Mouse (Mus musculus) neural tube, embryonic 12.5 days (tissue): ENCODE data around the gene Saxo1. TPM values are rescaled to one million over a fixed set of nuclear protein-coding genes. Genes with fewer than 3 reads are reported as not detected.

Experiments
- ATAC-seq: fragments of 200-750 bp; cut with Nextera tagmentation; 2 replicates; pipeline ENCODE4 v1.8.0; 2017; ENCODE audit warnings: low read depth, mild to moderate bottlenecking, moderate TSS enrichment, moderate library complexity; ENCODE audit not compliant: low FRiP score
- H3K27ac ChIP-seq: fragments of 300-500 bp; sonication (generic); 2 replicates; pipeline ENCODE4 v1.5.1; 2016
- H3K27me3 ChIP-seq: fragments of 300-500 bp; sonication (generic); replicated peaks from 2 replicates; pipeline ENCODE4 v1.6.1; 2016; ENCODE audit warnings: mild to moderate bottlenecking
- H3K36me3 ChIP-seq: fragments of 300-500 bp; sonication (generic); 2 replicates; pipeline ENCODE4 v1.6.1; 2016; ENCODE audit warnings: mild to moderate bottlenecking
- H3K4me1 ChIP-seq: fragments of 300-500 bp; sonication (generic); 2 replicates; pipeline ENCODE4 v1.6.1; 2016
- H3K4me2 ChIP-seq: fragments of 300-500 bp; sonication (generic); replicated peaks from 2 replicates; pipeline ENCODE4 v1.6.1; 2016; ENCODE audit warnings: mild to moderate bottlenecking
- H3K4me3 ChIP-seq: fragments of 300-500 bp; sonication (generic); 2 replicates; pipeline ENCODE4 v1.5.1; 2016
- H3K9ac ChIP-seq: fragments of 300-500 bp; sonication (generic); 2 replicates; pipeline ENCODE4 v1.6.1; 2016; ENCODE audit warnings: mild to moderate bottlenecking
- H3K9me3 ChIP-seq: fragments of 300-500 bp; sonication (generic); 2 replicates; pipeline ENCODE4 v1.6.1; 2016; ENCODE audit warnings: mild to moderate bottlenecking
- WGBS: fragments of 180-500 bp; shearing (Covaris S2); methylation state at CpG from one replicate; pipeline ENCODE4 v1.1.7; 2016; 5-methylcytosine and 5-hydroxymethylcytosine counted together
- polyA plus RNA-seq: library from polyadenylated mRNA; unstranded; fragments of >200 nt; fragmentation: Nextera tagmentation; extraction: Ambion mirVana; gene quantifications from 2 replicates; pipeline ENCODE4 v1.2.1, GENCODE M21; 2016

The Saxo1 gene
- polyA plus RNA-seq, 1 experiment from 2014 or later, result not detected

DNA sequence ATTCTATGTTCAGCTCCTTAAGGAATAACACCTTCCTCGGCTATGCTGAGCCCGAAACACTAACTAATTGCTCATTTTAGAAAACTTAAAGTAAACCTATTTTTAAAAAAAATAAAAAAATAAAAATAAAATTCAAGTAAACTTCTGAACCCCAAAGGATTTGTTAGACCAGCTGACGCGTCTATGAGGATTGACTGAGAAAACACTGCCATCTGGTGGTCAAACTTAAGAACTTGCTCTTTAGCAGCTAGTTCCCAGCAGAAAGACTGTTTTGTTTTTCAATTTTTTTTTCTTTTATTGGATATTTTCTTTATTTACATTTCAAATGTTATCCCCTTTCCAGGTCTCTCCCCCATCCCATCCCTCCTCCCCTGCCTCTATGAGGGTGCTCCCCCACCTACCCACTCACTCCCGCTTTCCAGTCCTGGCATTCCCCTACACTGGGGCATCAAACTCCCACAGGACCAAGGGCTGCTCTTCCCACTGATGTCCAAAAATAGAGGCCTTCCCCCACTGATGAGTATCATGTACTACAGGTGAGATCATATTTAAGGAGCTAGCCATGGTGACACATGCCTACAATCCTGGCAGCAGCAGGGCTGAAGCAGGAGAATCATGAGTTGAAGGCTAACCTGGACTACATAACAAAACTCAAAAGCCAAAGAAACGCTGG lies 3.0 kb downstream of the Saxo1 start:
- Histone ChIP-seq H3K4me3 (no peak overlapping the region), H3K9ac (no peak overlapping the region), H3K27ac (no peak overlapping the region), H3K27me3 (no peaks in the 10 kb centered on the region), H3K4me2 (no peak overlapping the region), H3K9me3 (no peaks in the 10 kb centered on the region), H3K36me3 (no peaks in the 10 kb centered on the region), H3K4me1 (no peaks in the 10 kb centered on the region)
- WGBS, result 30% methylated on average over 6 of the region's 6 CpGs
- ATAC-seq, result peak; percentile 25; the same call in 1 of the 2 replicates

DNA sequence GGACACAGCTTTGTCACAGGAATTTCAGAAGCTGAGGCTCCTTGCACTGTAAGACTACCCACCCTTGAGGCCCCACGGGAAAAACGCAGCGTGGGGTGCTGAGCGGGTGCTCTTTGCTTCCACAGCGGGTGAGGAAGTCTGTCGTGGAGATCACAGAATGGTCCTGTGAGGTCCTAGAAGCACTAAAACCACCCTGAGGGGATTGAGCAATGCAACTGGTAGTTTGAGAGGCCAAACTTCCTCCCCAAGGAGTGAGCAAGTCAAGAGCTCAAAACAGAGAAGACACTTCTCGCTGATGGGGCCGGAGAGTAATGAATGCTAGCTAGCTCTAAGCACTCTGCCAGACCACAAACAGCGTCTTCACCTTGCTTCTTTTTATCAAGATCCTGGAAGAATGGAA lies 9.8 kb downstream of the Saxo1 start:
- Histone ChIP-seq H3K9me3 (no peaks in the 10 kb centered on the region), H3K27me3 (no peaks in the 10 kb centered on the region), H3K27ac (no peak overlapping the region), H3K4me3 (no peak overlapping the region), H3K9ac (no peak overlapping the region), H3K36me3 (no peaks in the 10 kb centered on the region), H3K4me2 (no peak overlapping the region), H3K4me1 (peaks cover 12% of the 10 kb centered on the region; the same call in 1 of the 2 replicates)
- WGBS, result 90% methylated on average over 9 of the region's 9 CpGs
- ATAC-seq, result no peak

DNA sequence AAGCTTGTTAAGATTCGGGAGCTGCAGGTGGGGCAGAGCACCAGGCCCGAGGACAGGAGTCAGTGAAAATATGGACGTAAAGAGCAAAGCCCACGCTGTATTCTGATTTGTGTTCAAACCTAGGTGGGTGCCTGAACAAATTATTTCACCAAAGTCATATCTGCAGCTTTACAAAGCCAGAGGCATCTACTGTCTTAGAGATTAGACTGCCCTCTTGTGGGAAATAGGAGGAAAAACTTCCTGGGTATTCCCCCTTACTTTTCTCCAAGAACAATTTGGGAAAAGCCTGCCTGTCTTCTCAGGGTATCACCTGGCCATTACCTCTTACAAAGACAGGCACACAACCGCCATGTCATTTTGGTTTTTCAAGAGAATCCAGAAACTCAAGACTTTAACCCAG lies 12.5 kb downstream of the Saxo1 start:
- H3K4me3 ChIP-seq, result no peak overlapping the region
- no peaks in the 10 kb centered on the region for H3K36me3 ChIP-seq
- H3K4me1 ChIP-seq, result peaks cover 12% of the 10 kb centered on the region; the same call in 1 of the 2 replicates
- H3K27me3 ChIP-seq, result no peaks in the 10 kb centered on the region
- 60% methylated on average over 5 of the region's 5 CpGs for WGBS
- H3K9me3 ChIP-seq, result no peaks in the 10 kb centered on the region
- ATAC-seq, result no peak
- no peak overlapping the region for H3K27ac ChIP-seq
- H3K9ac ChIP-seq, result no peak overlapping the region
- H3K4me2 ChIP-seq, result no peak overlapping the region

DNA sequence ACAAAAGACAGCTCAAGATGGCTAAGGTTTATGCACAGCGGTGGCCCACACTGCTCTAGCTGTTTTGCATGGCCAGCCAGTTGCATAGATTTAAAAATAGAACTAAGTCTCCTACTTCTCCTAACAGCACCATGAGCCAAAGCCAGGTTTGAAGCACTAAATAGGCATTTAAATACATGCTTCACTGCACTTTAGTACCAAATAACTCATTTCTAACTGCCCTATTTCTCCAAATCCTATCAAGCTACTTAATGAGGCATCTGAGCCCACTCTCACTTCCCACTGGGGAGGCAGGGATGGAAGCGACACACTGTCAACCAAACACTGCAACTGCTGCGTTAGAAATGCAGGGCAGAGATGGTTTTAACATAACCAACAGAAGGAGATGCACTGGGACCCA lies 14.1 kb downstream of the Saxo1 start:
- H3K9me3 ChIP-seq, result no peaks in the 10 kb centered on the region
- WGBS, result 51% methylated on average over 3 of the region's 3 CpGs
- H3K4me3 ChIP-seq, result no peak overlapping the region
- no peak overlapping the region for H3K9ac ChIP-seq
- ATAC-seq, result peak; percentile 75
- H3K27ac ChIP-seq, result no peak overlapping the region
- H3K27me3 ChIP-seq, result no peaks in the 10 kb centered on the region
- peaks cover 12% of the 10 kb centered on the region; the same call in 1 of the 2 replicates for H3K4me1 ChIP-seq
- no peak overlapping the region for H3K4me2 ChIP-seq
- no peaks in the 10 kb centered on the region for H3K36me3 ChIP-seq

DNA sequence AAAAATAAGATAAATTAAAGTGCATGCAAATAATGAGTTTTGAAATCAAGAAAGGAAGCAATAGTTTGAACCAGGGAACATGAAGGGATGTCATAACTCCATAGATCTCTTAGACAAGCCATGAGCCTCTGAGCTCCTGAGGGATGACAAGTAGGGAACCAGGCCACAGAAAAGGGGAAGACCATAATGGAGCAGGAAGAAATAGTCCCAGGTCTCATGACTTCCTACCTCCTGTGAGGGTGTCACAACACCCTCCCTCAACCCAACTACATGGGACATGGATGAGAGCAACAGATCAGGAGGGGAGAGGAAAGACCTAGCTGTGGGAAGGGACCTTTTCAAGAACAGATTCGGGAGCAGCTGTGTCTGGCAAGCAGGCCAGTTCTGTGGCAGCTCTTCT lies 16.6 kb downstream of the Saxo1 start:
- Histone ChIP-seq H3K36me3 (no peaks in the 10 kb centered on the region), H3K4me1 (peaks cover 12% of the 10 kb centered on the region; the same call in 1 of the 2 replicates), H3K27ac (no peak overlapping the region), H3K27me3 (no peaks in the 10 kb centered on the region), H3K4me2 (no peak overlapping the region), H3K4me3 (no peak overlapping the region), H3K9ac (no peak overlapping the region), H3K9me3 (no peaks in the 10 kb centered on the region)
- no peak for ATAC-seq
- WGBS, result 82% methylated on average over 1 of the region's 1 CpGs

DNA sequence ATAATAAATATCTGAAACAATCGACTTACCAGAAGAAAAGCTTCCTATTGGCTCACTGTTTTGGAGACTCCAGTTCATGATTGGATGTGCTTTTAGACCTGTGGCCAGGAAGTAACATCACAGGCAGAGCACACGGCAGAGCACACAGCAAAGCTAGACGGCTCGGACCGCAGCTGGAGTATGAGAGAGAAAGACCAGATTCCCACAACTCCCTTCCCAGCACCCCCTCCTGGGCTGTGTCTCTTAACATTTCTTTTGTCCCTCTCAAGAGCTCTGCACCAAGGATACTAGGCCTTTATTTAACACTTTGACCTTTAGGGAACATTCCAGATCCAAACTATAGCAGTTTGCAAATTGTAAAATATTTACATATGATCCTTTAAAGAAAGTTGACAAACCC lies 19.2 kb downstream of the Saxo1 start:
- WGBS, result 93% methylated on average over 5 of the region's 5 CpGs

DNA sequence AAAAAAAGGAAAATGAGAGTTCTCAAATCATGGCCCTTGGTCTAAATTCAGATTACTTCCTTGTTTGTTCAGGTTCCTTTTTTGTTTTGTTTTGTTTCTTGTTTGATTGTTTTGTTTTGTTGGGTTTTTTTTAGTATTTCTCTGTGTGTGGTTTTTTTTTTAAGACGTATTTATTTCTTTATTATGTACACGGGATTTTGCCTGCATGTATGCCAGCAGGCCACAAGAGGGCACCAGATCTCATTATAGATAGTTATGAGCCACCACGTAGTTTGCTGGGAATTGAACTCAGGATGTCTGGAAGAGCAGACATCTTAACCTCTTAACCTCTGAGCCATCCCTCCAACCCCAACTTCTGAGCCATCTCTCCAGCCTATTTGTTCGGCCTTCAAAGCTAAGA lies 20.2 kb downstream of the Saxo1 start:
- H3K4me3 ChIP-seq, result no peak overlapping the region
- H3K4me2 ChIP-seq, result no peak overlapping the region
- H3K9me3 ChIP-seq, result no peaks in the 10 kb centered on the region
- no peaks in the 10 kb centered on the region for H3K36me3 ChIP-seq
- H3K27me3 ChIP-seq, result no peaks in the 10 kb centered on the region
- no peak for ATAC-seq
- no peak overlapping the region for H3K27ac ChIP-seq
- 43% methylated on average over 4 of the region's 4 CpGs for WGBS
- no peaks in the 10 kb centered on the region for H3K4me1 ChIP-seq
- H3K9ac ChIP-seq, result no peak overlapping the region

More for the DNA sequence above, 19.2 kb downstream of the Saxo1 start:
- Histone ChIP-seq H3K9me3 (no peaks in the 10 kb centered on the region), H3K9ac (no peak overlapping the region), H3K27me3 (no peaks in the 10 kb centered on the region), H3K27ac (no peak overlapping the region), H3K36me3 (no peaks in the 10 kb centered on the region), H3K4me2 (no peak overlapping the region), H3K4me1 (peaks cover 3% of the 10 kb centered on the region; the same call in 1 of the 2 replicates), H3K4me3 (no peak overlapping the region)
- ATAC-seq, result no peak

DNA sequence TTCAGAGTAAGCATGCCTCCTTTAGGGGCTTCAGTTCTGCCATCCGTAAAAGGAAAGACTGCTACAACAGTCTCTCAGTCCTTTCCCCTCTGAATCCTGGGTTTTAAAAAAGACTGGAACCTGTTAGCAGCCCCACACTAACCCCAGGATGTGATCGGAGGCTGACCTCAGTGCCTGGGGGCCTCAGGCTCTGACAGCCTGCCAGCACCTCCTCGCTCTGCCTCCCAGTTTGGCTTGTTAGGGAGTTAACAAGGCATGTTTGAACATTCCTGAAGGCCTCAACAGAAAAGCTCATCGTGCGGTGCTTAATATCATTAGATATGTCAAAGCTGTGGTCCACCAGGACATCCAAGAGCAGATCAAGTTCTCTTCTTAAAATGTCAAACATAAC lies 24.0 kb downstream of the Saxo1 start:
- no peak overlapping the region for H3K4me3 ChIP-seq
- WGBS, result 67% methylated on average over 5 of the region's 5 CpGs
- no peak for ATAC-seq
- no peaks in the 10 kb centered on the region for H3K36me3 ChIP-seq
- H3K27me3 ChIP-seq, result no peaks in the 10 kb centered on the region
- H3K9ac ChIP-seq, result no peak overlapping the region
- no peaks in the 10 kb centered on the region for H3K4me1 ChIP-seq
- H3K4me2 ChIP-seq, result no peak overlapping the region
- H3K27ac ChIP-seq, result no peak overlapping the region
- H3K9me3 ChIP-seq, result no peaks in the 10 kb centered on the region

DNA sequence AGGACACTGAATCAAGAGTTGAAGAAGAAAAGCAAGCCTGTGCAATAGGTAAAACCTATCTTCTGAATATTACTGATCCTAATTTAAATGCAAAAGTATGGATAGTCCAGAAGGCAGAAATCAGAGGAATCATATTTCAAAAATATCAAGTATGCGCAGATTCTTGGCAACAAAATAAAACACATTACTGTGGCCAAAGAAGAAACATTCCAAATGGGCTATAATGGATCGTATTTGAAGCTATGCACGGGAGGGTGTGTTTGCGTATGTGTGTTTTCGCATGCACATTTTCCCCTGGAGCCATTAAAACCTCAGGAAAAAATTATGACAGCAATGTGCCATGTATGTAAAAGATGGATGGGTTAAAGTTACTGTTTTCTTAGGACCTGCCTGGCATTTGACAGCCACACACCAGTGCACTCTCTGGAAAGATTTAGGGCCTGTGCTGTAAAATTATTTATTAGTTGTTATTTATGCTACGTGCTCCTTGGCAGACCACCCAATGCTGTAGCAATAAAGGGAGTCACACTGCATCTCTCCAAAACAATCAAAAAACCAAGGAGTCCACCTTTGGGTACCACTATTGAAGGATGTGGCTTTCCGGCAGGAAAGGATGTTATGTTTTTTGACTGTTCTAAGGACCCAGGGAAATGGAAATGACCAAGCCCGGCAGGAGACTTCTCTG lies 24.6 kb downstream of the Saxo1 start:
- Histone ChIP-seq H3K4me2 (no peak overlapping the region), H3K27ac (no peak overlapping the region), H3K27me3 (no peaks in the 10 kb centered on the region), H3K9ac (no peak overlapping the region), H3K36me3 (no peaks in the 10 kb centered on the region), H3K4me1 (no peaks in the 10 kb centered on the region), H3K4me3 (no peak overlapping the region), H3K9me3 (no peaks in the 10 kb centered on the region)
- ATAC-seq, result no peak
- 71% methylated on average over 8 of the region's 8 CpGs for WGBS

DNA sequence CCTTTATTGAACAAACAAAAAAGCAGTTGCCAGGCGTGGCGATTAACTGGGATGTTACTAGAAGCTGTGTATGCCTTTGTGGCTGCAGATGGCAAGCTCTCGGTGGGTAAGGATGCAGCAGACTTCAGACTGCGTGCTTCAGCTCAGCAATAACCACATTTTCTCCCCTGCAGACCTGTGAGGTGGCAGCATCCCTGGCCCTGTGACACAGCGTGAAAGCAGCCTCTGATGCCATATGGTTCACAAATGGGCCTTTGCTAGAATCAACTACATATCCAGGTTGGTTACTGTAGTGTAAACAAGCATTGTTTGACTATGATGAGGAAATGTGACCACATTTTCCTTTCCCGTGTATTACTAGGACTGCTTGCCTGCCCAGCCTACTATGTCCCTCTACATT lies 29.0 kb downstream of the Saxo1 start:
- H3K4me3 ChIP-seq, result no peak overlapping the region
- no peak overlapping the region for H3K27ac ChIP-seq
- H3K36me3 ChIP-seq, result no peaks in the 10 kb centered on the region
- H3K9me3 ChIP-seq, result no peaks in the 10 kb centered on the region
- ATAC-seq, result no peak
- 68% methylated on average over 6 of the region's 6 CpGs for WGBS
- no peaks in the 10 kb centered on the region for H3K27me3 ChIP-seq
- no peak overlapping the region for H3K9ac ChIP-seq
- 0 out of 2 replicates have a peak, but pooled peaks cover 4% of the 10 kb centered on the region for H3K4me1 ChIP-seq
- H3K4me2 ChIP-seq, result no peak overlapping the region

DNA sequence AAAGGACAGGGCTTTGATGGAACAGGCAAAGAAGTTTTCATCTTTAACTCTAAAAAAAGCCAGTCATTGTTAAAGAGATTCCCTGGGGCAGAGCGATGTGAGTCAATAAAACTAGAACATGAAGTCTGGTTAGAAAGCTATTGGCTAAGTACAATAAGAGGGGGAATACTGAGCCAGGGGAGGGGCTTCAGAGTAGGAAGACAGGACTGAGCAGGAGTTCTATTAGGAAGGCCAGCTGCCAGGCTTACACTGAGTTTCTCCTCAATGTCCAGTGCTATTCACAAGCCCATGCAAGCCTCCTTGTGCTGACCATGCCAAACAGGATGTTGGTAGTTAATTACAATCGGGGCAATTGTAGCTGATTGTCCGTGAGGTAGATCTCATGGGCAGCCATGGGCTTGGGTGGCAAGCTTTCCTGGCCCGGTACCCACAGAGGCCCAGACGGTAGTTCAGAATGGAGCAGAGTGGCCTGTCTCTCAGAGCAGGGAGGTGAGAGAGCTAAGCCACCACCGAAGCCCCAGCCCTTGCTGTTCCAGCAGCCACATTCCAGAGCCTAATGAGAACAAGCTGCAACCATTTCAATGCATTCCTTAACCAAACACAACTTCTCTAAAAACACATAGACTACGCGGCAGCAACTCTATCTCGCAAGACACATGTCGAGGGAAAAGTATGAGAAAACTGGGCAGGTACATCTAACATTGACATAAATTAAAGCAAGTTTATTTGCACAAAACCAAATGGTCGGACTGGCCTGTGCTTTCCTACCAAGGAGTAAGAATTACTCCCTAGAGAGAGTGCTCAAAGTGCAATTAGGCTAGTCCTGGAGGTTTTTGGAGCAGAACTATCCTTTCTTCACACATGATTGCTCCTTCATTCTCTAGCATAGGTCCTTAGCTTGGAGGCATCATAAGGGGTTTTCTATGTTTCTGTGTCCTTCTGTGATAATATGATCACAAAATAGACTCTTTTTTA lies 30.7 kb downstream of the Saxo1 start:
- no peak overlapping the region for H3K9ac ChIP-seq
- no peaks in the 10 kb centered on the region for H3K9me3 ChIP-seq
- no peak for ATAC-seq
- H3K4me1 ChIP-seq, result 0 out of 2 replicates have a peak, but pooled peaks cover 4% of the 10 kb centered on the region
- H3K4me3 ChIP-seq, result no peak overlapping the region
- WGBS, result 72% methylated on average over 11 of the region's 11 CpGs
- H3K27ac ChIP-seq, result no peak overlapping the region
- H3K36me3 ChIP-seq, result no peaks in the 10 kb centered on the region
- no peak overlapping the region for H3K4me2 ChIP-seq
- no peaks in the 10 kb centered on the region for H3K27me3 ChIP-seq

DNA sequence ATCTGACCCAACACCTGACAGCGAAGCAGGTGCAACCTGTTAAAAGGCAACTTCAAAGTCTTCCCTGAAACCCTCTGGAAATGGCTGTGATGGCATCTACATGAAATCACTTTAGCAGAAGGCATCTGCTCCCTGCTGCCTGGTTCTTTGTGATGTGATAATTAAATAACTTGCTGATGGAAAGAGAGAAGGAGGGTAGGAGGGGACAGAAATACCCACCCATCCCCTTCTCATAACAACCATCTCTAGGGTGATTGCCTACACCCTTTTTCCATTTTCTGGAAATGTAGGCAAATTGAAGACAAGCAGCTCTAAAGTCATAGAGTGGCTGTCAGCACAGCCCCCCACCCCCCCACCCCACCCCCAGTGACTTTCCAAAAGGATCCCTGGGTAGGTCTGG lies 33.6 kb downstream of the Saxo1 start:
- Histone ChIP-seq H3K27me3 (no peaks in the 10 kb centered on the region), H3K36me3 (no peaks in the 10 kb centered on the region), H3K4me1 (0 out of 2 replicates have a peak, but pooled peaks cover 4% of the 10 kb centered on the region), H3K4me2 (no peak overlapping the region), H3K9ac (no peak overlapping the region), H3K9me3 (no peaks in the 10 kb centered on the region), H3K4me3 (no peak overlapping the region), H3K27ac (no peak overlapping the region)
- WGBS, result 94% methylated on average over 1 of the region's 1 CpGs
- no peak for ATAC-seq
